Mouse (Mus musculus) liver, adult 2 months (tissue): ENCODE measurements around the gene Mettl6.

Experiments
- CTCF ChIP-seq: fragments of 200-500 bp; IDR thresholded peaks from 2 replicates; pipeline ENCODE4 v1.5.1; 2011; ENCODE audit warnings: low read depth, low read length, control low read depth
- POLR2A ChIP-seq: fragments of 200-500 bp; IDR thresholded peaks from 2 replicates; pipeline ENCODE4 v1.6.1; 2011; ENCODE audit warnings: low read length, control low read depth; ENCODE audit not compliant: insufficient read depth; ENCODE audit errors: extremely low read depth

- TF ChIP-seq POLR2A (no peak), CTCF (no peak)
Measured at GRCm38 (mm10) chr14:31434426-31434825, 60.4 kb downstream of the Mettl6 start.
